Mouse (Mus musculus): ENCODE data around the gene Gfer.

Gene Gfer

GRCm38 (mm10) chr17:24647493-24647892, 48.5 kb downstream of the Gfer start:
- no peak for DNase-seq (ENCODE audit: low read depth)

DNA sequence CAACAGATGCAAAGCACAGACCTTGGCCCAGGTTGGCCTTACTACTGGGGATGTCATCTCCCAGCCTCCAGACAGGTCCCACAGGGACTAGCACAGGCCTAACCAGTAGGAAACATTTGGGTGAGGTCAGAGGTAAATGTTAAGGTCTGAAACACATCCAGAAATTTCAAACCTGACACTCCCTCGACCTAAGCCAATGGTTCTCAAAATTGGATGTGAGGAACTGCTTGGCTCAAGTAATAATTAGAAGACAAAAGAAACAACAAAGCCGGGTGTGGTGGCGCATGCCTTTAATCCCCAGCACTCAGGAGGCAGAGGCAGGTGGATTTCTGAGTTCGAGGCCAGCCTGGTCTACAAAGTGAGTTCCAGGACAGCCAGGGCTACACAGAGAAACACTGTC, 49.6 kb downstream of the Gfer start:
- no peak for DNase-seq (ENCODE audit: low read depth)

- no peak for DNase-seq (ENCODE audit: low read depth)
Observed at GRCm38 (mm10) chr17:24645916-24646315, 50.0 kb downstream of the Gfer start.

DNA sequence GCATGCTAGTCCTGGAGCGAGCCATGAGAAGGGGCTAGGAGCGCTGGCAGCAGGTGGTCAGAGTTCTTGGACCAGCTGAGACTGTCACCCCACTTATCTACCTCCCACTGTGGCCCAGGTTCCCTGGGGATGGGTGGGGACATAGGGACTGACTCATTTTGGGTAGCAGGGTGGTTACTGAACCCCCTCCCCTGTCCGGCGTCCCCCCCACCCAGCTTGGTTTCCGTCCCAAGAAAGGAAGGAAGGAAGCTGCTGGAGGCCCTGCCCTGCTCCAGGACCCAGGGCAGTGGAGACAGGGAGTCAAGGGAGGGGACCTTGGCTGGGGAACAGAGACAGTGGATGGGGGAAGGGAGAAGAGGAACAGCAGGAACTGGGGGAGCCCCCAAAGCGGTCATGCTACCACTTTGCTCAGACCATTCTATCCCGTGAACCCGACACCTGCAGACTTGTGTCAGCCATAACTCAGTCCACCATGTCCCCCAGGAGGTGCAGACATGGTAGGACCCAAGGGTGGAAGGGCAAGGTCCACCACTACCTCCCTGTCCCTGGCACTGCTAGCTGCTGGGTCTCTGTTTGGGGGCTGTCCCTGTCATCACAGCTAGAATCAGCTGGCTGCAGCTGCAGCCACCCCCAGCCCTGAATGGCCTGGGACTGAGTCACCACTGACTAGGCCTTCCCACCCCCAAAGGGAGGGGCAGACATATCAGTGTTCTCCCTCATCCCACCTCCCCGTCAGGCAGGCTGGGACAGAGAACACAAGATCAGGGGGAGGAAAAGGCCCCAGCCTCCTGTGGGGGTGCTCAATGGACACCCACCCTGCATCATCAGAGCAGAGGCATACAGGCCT, 50.9 kb downstream of the Gfer start:
- no peak for DNase-seq (ENCODE audit: low read depth)

GRCm38 (mm10) chr17:24644030-24644715, 51.8 kb downstream of the Gfer start:
- DNase-seq (ENCODE audit: low read depth) = no peak

Measured in naive thymus-derived CD4-positive, alpha-beta T cell, adult 2 months (primary cell).